Mouse (Mus musculus) CD4-positive, CD25-positive, alpha-beta regulatory T cell (primary cell): ENCODE data around the gene Zfp616. TPM values are rescaled to one million over a fixed set of nuclear protein-coding genes. Genes with fewer than 3 reads are reported as not detected.

Source experiments
- polyA plus RNA-seq: library from polyadenylated mRNA; unstranded; fragments of 100-300 nt; shearing (Covaris generic); gene quantifications from one replicate; pipeline ENCODE4 v1.2.1, GENCODE M21; 2017

Zfp616 gene
- not detected for polyA plus RNA-seq

GRCm38 (mm10) chr11:74069655-74070054 is at the start of gene Zfp616:
Gene Zfp616, plus strand, starts transcription at chr11:74069955.

GRCm38 (mm10) chr11:74056451-74056850 is 13.3 kb upstream of the Zfp616 start, which contains the start of the genes Olfr139 and Olfr399:
Gene Olfr139, minus strand, starts transcription at chr11:74056551.
Gene Olfr399, minus strand, starts transcription at chr11:74056615.

GRCm38 (mm10) chr11:74113412-74113811 is 43.7 kb downstream of the Zfp616 start, which contains the start of gene Olfr401:
Gene Olfr401, plus strand, starts transcription at chr11:74113712.

Other genes with a start within 250 kb of the Zfp616 start
- gene Olfr393, start 218.5 kb upstream of the Zfp616 start, polyA plus RNA-seq: not detected
- gene Olfr394, start 179.2 kb upstream of the Zfp616 start, polyA plus RNA-seq: not detected
- gene Olfr395, start 160.7 kb upstream of the Zfp616 start, polyA plus RNA-seq: not detected
- not detected for gene Olfr23, start 133.3 kb upstream of the Zfp616 start, polyA plus RNA-seq
- gene Olfr397, start 109.1 kb upstream of the Zfp616 start, polyA plus RNA-seq: not detected
- 0.04 TPM for gene Olfr398, start 79.5 kb upstream of the Zfp616 start, polyA plus RNA-seq
- not detected for gene Olfr139, start 13.4 kb upstream of the Zfp616 start, polyA plus RNA-seq
- gene Olfr399, start 13.3 kb upstream of the Zfp616 start, polyA plus RNA-seq: not detected
- not detected for gene Olfr401, start 43.8 kb downstream of the Zfp616 start, polyA plus RNA-seq
- not detected for gene Olfr402, start 83.6 kb downstream of the Zfp616 start, polyA plus RNA-seq
- 0.05 TPM for gene Olfr403, start 116.3 kb downstream of the Zfp616 start, polyA plus RNA-seq
- not detected for gene Olfr43, start 141.4 kb downstream of the Zfp616 start, polyA plus RNA-seq
- not detected for gene Olfr406, start 189.9 kb downstream of the Zfp616 start, polyA plus RNA-seq
- not detected for gene Olfr59, start 213.8 kb downstream of the Zfp616 start, polyA plus RNA-seq